Mouse (Mus musculus) limb, embryonic 11.5 days (tissue): ENCODE measurements around the gene Ccl22. TPM values are rescaled to one million over a fixed set of nuclear protein-coding genes. Genes with fewer than 3 reads are reported as not detected.

Source experiments
- ATAC-seq: fragments of 200-750 bp; cut with Nextera tagmentation; 2 replicates; pipeline ENCODE4 v1.8.0; 2017; ENCODE audit warnings: low read depth; ENCODE audit not compliant: insufficient number of reproducible peaks, low FRiP score, low TSS enrichment
- DNase-seq: peaks from one replicate; pipeline ENCODE4 v3.0.0-alpha.2; 2015; ENCODE audit warnings: low spot score
- H3K27ac ChIP-seq: fragments of 300-500 bp; sonication (generic); replicated peaks from 2 replicates; pipeline ENCODE4 v1.5.1; 2014; ENCODE audit warnings: low read depth, mild to moderate bottlenecking, low read length
- H3K27me3 ChIP-seq: fragments of 300-500 bp; sonication (generic); 2 replicates; pipeline ENCODE4 v1.6.1; 2014; ENCODE audit warnings: mild to moderate bottlenecking, low read length, mixed read lengths; ENCODE audit not compliant: control insufficient read depth, insufficient read depth
- H3K36me3 ChIP-seq: fragments of 300-500 bp; sonication (generic); 2 replicates; pipeline ENCODE4 v1.6.1; 2014; ENCODE audit warnings: mild to moderate bottlenecking, low read length, moderate library complexity, mixed read lengths; ENCODE audit not compliant: control insufficient read depth, insufficient read depth
- H3K4me1 ChIP-seq: fragments of 300-500 bp; sonication (generic); 2 replicates; pipeline ENCODE4 v1.6.1; 2014; ENCODE audit warnings: low read length, mixed read lengths; ENCODE audit not compliant: control insufficient read depth, insufficient read depth
- H3K4me2 ChIP-seq: fragments of 300-500 bp; sonication (generic); 2 replicates; pipeline ENCODE4 v1.6.1; 2014; ENCODE audit warnings: low read depth, mild to moderate bottlenecking, moderate library complexity; ENCODE audit not compliant: severe bottlenecking
- H3K4me3 ChIP-seq: fragments of 300-500 bp; sonication (generic); 2 replicates; pipeline ENCODE4 v1.5.1; 2014; ENCODE audit warnings: low read depth, low read length
- H3K9ac ChIP-seq: fragments of 300-500 bp; sonication (generic); 2 replicates; pipeline ENCODE4 v1.6.1; 2014; ENCODE audit warnings: mild to moderate bottlenecking, low read length
- H3K9me3 ChIP-seq: fragments of 300-500 bp; sonication (generic); 2 replicates; pipeline ENCODE4 v1.6.1; 2016; ENCODE audit warnings: low read length; ENCODE audit not compliant: control insufficient read depth
- WGBS: fragments of 180-500 bp; shearing (Covaris S2); extraction: QIAGEN DNeasy Blood & Tissue Kit; methylation state at CpG from one replicate; pipeline ENCODE4 v1.1.7; 2014; 5-methylcytosine and 5-hydroxymethylcytosine counted together
- polyA plus RNA-seq: library from polyadenylated mRNA; unstranded; fragments of >200 nt; fragmentation: Nextera tagmentation; extraction: Ambion mirVana; gene quantifications from 2 replicates; pipeline ENCODE4 v1.2.1, GENCODE M21; 2014

The Ccl22 gene
- polyA plus RNA-seq, 1 experiment from 2014 or later: not detected

GRCm38 (mm10) chr8:94785247-94785985, 40.0 kb downstream of the Ccl22 start:
- Histone ChIP-seq H3K4me2 (no peak overlapping the region), H3K27ac (no peak overlapping the region), H3K27me3 (no peaks in the 10 kb centered on the region), H3K4me1 (peaks cover 8% of the 10 kb centered on the region; the same call in 1 of the 2 replicates), H3K36me3 (no peaks in the 10 kb centered on the region), H3K4me3 (no peak overlapping the region), H3K9ac (no peak overlapping the region), H3K9me3 (no peaks in the 10 kb centered on the region)
- no peak for ATAC-seq
- 68% methylated on average over 12 of the region's 12 CpGs for WGBS
- peak; percentile 28 for DNase-seq

GRCm38 (mm10) chr8:94785995-94786595, 40.7 kb downstream of the Ccl22 start:
- no peak overlapping the region for H3K27ac ChIP-seq
- H3K4me1 ChIP-seq: peaks cover 8% of the 10 kb centered on the region; the same call in 1 of the 2 replicates
- H3K36me3 ChIP-seq: no peaks in the 10 kb centered on the region
- no peaks in the 10 kb centered on the region for H3K9me3 ChIP-seq
- no peak overlapping the region for H3K4me3 ChIP-seq
- DNase-seq (no peak), ATAC-seq (no peak)
- H3K27me3 ChIP-seq: no peaks in the 10 kb centered on the region
- 74% methylated on average over 6 of the region's 6 CpGs for WGBS
- no peak overlapping the region for H3K4me2 ChIP-seq
- no peak overlapping the region for H3K9ac ChIP-seq

GRCm38 (mm10) chr8:94787524-94788501, 42.4 kb downstream of the Ccl22 start:
- no peak for DNase-seq
- Histone ChIP-seq H3K9me3 (no peaks in the 10 kb centered on the region), H3K4me1 (0 out of 2 replicates have a peak, but pooled peaks cover 4% of the 10 kb centered on the region), H3K4me2 (no peak overlapping the region), H3K27me3 (no peaks in the 10 kb centered on the region), H3K9ac (no peak overlapping the region), H3K36me3 (no peaks in the 10 kb centered on the region), H3K4me3 (no peak overlapping the region), H3K27ac (no peak overlapping the region)
- WGBS: 58% methylated on average over 15 of the region's 15 CpGs
- no peak for ATAC-seq

- H3K4me3 ChIP-seq: no peak overlapping the region
- 0 out of 2 replicates have a peak, but pooled peaks cover 4% of the 10 kb centered on the region for H3K4me1 ChIP-seq
- H3K9me3 ChIP-seq: no peaks in the 10 kb centered on the region
- no peaks in the 10 kb centered on the region for H3K36me3 ChIP-seq
- WGBS: 77% methylated on average over 10 of the region's 10 CpGs
- H3K27ac ChIP-seq: no peak overlapping the region
- no peak for DNase-seq
- H3K4me2 ChIP-seq: no peak overlapping the region
- ATAC-seq: no peak
- H3K27me3 ChIP-seq: no peaks in the 10 kb centered on the region
- no peak overlapping the region for H3K9ac ChIP-seq
Measured at GRCm38 (mm10) chr8:94789256-94789955, 44.0 kb downstream of the Ccl22 start.

- ATAC-seq: no peak
- Histone ChIP-seq H3K9me3 (no peaks in the 10 kb centered on the region), H3K4me1 (no peaks in the 10 kb centered on the region), H3K4me3 (no peak overlapping the region), H3K27me3 (no peaks in the 10 kb centered on the region), H3K27ac (no peak overlapping the region), H3K36me3 (no peaks in the 10 kb centered on the region), H3K4me2 (no peak overlapping the region), H3K9ac (no peak overlapping the region)
- no peak for DNase-seq
- WGBS: 94% methylated on average over 4 of the region's 4 CpGs
Measured at GRCm38 (mm10) chr8:94794368-94794767, 49.0 kb downstream of the Ccl22 start.

- DNase-seq: no peak
- Histone ChIP-seq H3K36me3 (no peaks in the 10 kb centered on the region), H3K9me3 (no peaks in the 10 kb centered on the region), H3K4me1 (no peaks in the 10 kb centered on the region), H3K4me3 (no peak overlapping the region), H3K27ac (no peak overlapping the region), H3K9ac (no peak overlapping the region), H3K4me2 (no peak overlapping the region), H3K27me3 (no peaks in the 10 kb centered on the region)
- 91% methylated on average over 2 of the region's 2 CpGs for WGBS
- ATAC-seq: no peak
Measured at GRCm38 (mm10) chr8:94794782-94795181, 49.4 kb downstream of the Ccl22 start.

- DNase-seq: peak; percentile 77
- H3K36me3 ChIP-seq: no peaks in the 10 kb centered on the region
- WGBS: 65% methylated on average over 7 of the region's 7 CpGs
Measured at GRCm38 (mm10) chr8:94800278-94800968, 55.0 kb downstream of the Ccl22 start.

More at GRCm38 (mm10) chr8:94800278-94800968, 55.0 kb downstream of the Ccl22 start:
- ATAC-seq: no peak
- no peak overlapping the region for H3K4me3 ChIP-seq
- no peaks in the 10 kb centered on the region for H3K27me3 ChIP-seq
- no peaks in the 10 kb centered on the region for H3K4me1 ChIP-seq
- H3K4me2 ChIP-seq: no peak overlapping the region
- no peak overlapping the region for H3K9ac ChIP-seq
- no peak overlapping the region for H3K27ac ChIP-seq
- H3K9me3 ChIP-seq: no peaks in the 10 kb centered on the region
